Mouse (Mus musculus) liver, adult 2 months (tissue): ENCODE results near the gene Insl5.

Source experiments
- CTCF ChIP-seq: fragments of 200-500 bp; IDR thresholded peaks from 2 replicates; pipeline ENCODE4 v1.5.1; 2011; ENCODE audit warnings: low read depth, low read length, control low read depth
- POLR2A ChIP-seq: fragments of 200-500 bp; IDR thresholded peaks from 2 replicates; pipeline ENCODE4 v1.6.1; 2011; ENCODE audit warnings: low read length, control low read depth; ENCODE audit not compliant: insufficient read depth; ENCODE audit errors: extremely low read depth

DNA sequence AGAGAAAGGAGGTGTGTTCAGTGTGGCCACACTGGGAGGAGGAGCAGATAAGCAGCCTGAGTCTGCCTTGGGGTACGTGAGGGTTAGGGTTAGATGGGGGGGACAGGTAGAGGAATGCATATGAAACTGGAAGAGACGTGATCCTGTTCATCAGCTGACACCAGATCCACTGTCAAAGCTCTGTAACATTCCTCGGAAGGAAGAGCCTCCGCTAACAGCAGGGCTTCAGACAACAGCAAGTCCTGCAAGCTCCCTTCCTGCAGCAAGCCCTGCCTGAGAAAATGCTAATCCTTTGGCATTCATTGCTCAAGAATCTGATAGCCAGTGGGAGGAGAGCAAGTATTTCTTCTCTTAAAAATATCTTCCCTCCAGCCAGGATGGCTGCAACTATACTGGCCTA is 13.2 kb downstream of the Insl5 start:
- TF ChIP-seq POLR2A = no peak
- no peak for TF ChIP-seq CTCF
